Mouse (Mus musculus) heart, embryonic 10.5 days (tissue): ENCODE data around the gene Coro1b. TPM values are rescaled to one million over a fixed set of nuclear protein-coding genes. Genes with fewer than 3 reads are reported as not detected.

Experiments used
- DNase-seq: peaks from one replicate; pipeline ENCODE4 v3.0.0-alpha.2; 2017; ENCODE audit warnings: low spot score
- H3K27ac ChIP-seq: fragments of 300-500 bp; sonication (generic); 2 replicates; pipeline ENCODE4 v1.5.1; 2016; ENCODE audit warnings: mild to moderate bottlenecking
- H3K27me3 ChIP-seq: fragments of 300-500 bp; sonication (generic); 2 replicates; pipeline ENCODE4 v1.6.1; 2016; ENCODE audit warnings: mild to moderate bottlenecking; ENCODE audit not compliant: poor library complexity, insufficient read depth, severe bottlenecking
- H3K36me3 ChIP-seq: fragments of 300-500 bp; sonication (generic); 2 replicates; pipeline ENCODE4 v1.6.1; 2016; ENCODE audit warnings: mild to moderate bottlenecking, moderate library complexity
- H3K4me1 ChIP-seq: fragments of 300-500 bp; sonication (generic); 2 replicates; pipeline ENCODE4 v1.6.1; 2016; ENCODE audit warnings: mild to moderate bottlenecking
- H3K4me3 ChIP-seq: fragments of 300-500 bp; sonication (generic); 2 replicates; pipeline ENCODE4 v1.5.1; 2016; ENCODE audit warnings: mild to moderate bottlenecking, moderate library complexity
- H3K9me3 ChIP-seq: fragments of 300-500 bp; sonication (generic); 2 replicates; pipeline ENCODE4 v1.6.1; 2016; ENCODE audit warnings: mild to moderate bottlenecking, moderate library complexity
- WGBS: fragments of 180-500 bp; shearing (Covaris S2); methylation state at CpG from one replicate; pipeline ENCODE4 v1.1.7; 2016; 5-methylcytosine and 5-hydroxymethylcytosine counted together
- polyA plus RNA-seq: library from polyadenylated mRNA; unstranded; fragments of >200 nt; fragmentation: Nextera tagmentation; extraction: Ambion mirVana; gene quantifications from 2 replicates; pipeline ENCODE4 v1.2.1, GENCODE M21; 2016

Coro1b gene
- polyA plus RNA-seq = 135 and 146 TPM in 2 replicates

DNA sequence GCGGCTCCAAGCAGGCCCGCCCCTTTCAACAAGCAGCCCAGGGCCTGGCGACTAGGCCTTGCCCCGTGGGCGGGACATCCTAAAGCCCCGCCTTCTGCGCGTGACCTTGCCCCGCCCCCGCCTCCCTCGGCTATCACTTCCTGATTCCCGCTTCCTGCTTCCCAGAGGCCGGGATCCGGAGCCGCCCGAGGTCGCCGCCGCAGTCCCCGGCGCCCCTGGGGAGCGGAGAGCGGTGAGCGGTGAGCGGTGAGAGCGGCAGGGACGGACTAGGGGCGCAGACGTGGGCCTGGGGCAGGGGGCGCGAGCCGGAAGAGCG, at the start of gene Coro1b:
Coro1b (plus strand) TSS at position 129 of the 316 bp plus-strand sequence.
- DNase-seq = peak; percentile 98
- Histone ChIP-seq H3K27me3 (no peaks in the 10 kb centered on the region), H3K9me3 (no peaks in the 10 kb centered on the region), H3K36me3 (peaks cover 38% of the 10 kb centered on the region), H3K27ac (peak within 1 kb of the TSS; percentile 91), H3K4me3 (peak within 1 kb of the TSS; percentile 84), H3K4me1 (peaks cover 48% of the 10 kb centered on the region)
- under 1% methylated on average over 33 of the region's 33 CpGs for WGBS

GRCm38 (mm10) chr19:4099056-4099455, 49.4 kb upstream of the Coro1b start:
- H3K4me1 ChIP-seq = peaks cover 54% of the 10 kb centered on the region
- H3K9me3 ChIP-seq = no peaks in the 10 kb centered on the region
- H3K27me3 ChIP-seq = peaks cover 40% of the 10 kb centered on the region
- peak overlapping the region; percentile 63 for H3K4me3 ChIP-seq
- H3K27ac ChIP-seq = peak overlapping the region; percentile 62; the same call in 1 of the 2 replicates
- peak; percentile 96 for DNase-seq
- H3K36me3 ChIP-seq = peaks cover 11% of the 10 kb centered on the region
- WGBS = 7% methylated on average over 9 of the region's 9 CpGs

GRCm38 (mm10) chr19:4099837-4100717, 48.3 kb upstream of the Coro1b start, which contains the start of gene Pitpnm1:
TSS of gene Pitpnm1 (plus strand) at chr19:4099998.
- peaks cover 54% of the 10 kb centered on the region for H3K4me1 ChIP-seq
- peak within 1 kb of the TSS; percentile 63 for H3K4me3 ChIP-seq
- H3K27ac ChIP-seq = peak within 1 kb of the TSS; percentile 62
- H3K9me3 ChIP-seq = no peaks in the 10 kb centered on the region
- WGBS = under 1% methylated on average over 51 of the region's 53 CpGs
- H3K27me3 ChIP-seq = peaks cover 45% of the 10 kb centered on the region
- peak; percentile 89 for DNase-seq
- H3K36me3 ChIP-seq = peaks cover 19% of the 10 kb centered on the region

DNA sequence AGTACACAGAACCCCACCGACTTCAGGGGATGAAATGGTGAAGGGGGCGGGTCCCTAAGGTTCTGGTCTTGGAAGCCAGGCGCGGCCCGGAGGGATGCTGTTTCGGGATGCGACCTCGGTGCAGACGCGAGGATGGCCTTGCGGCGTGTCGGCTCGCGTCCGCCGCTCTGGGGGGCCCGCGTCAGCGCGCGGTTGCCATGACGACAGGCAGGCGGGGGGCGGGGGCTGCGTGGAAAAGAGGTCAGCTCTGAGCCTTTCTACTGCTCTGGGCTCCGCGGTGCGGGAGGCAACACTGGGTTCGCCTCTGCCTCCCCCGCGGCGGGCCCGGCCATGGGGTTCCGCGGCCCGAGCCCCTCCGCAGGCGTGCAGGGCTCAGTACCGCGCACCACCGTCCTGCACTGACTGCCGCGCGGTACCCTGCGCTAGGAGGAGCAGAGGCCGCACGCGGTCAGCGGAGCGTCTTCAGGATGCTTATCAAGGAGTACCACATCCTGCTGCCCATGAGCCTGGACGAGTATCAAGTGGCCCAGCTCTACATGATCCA, 47.6 kb upstream of the Coro1b start:
- no peak for DNase-seq
- H3K36me3 ChIP-seq = peaks cover 22% of the 10 kb centered on the region
- peaks cover 46% of the 10 kb centered on the region for H3K27me3 ChIP-seq
- no peaks in the 10 kb centered on the region for H3K9me3 ChIP-seq
- H3K4me1 ChIP-seq = peaks cover 54% of the 10 kb centered on the region
- peak overlapping the region; percentile 39; the same call in 1 of the 2 replicates for H3K27ac ChIP-seq
- under 1% methylated on average over 52 of the region's 52 CpGs for WGBS
- H3K4me3 ChIP-seq = peak overlapping the region; percentile 63

DNA sequence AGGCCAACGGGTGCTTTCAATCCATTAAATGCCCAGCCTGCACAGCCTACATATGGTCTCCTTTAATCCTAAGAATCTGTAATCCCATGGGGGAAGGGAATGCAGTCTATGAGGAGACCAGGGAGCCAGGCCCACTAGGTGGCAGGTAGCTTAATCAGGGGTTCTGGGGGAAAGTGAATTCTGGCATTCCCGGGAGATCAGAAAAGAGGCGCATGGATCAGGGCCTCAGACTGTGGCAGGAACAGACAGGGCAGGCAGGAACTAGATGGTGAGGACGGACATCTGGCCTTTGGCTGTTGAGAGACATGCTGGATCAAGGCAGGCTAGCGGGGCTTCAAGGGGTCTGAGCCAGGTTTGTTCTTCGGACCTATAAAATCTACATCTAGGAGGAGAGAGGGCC, 47.0 kb upstream of the Coro1b start:
- no peaks in the 10 kb centered on the region for H3K9me3 ChIP-seq
- no peak overlapping the region for H3K27ac ChIP-seq
- peaks cover 22% of the 10 kb centered on the region for H3K36me3 ChIP-seq
- H3K4me3 ChIP-seq = peak overlapping the region; percentile 63
- no peak for DNase-seq
- H3K27me3 ChIP-seq = peaks cover 46% of the 10 kb centered on the region
- WGBS = 63% methylated on average over 6 of the region's 6 CpGs
- peaks cover 50% of the 10 kb centered on the region for H3K4me1 ChIP-seq

- 81% methylated on average over 2 of the region's 2 CpGs for WGBS
- peaks cover 27% of the 10 kb centered on the region for H3K36me3 ChIP-seq
- peaks cover 46% of the 10 kb centered on the region for H3K4me1 ChIP-seq
- H3K4me3 ChIP-seq = no peak overlapping the region
- no peak for DNase-seq
- H3K9me3 ChIP-seq = no peaks in the 10 kb centered on the region
- H3K27me3 ChIP-seq = peaks cover 46% of the 10 kb centered on the region
- no peak overlapping the region for H3K27ac ChIP-seq
Measured at GRCm38 (mm10) chr19:4102049-4102448, 46.4 kb upstream of the Coro1b start.

GRCm38 (mm10) chr19:4102626-4103025, 45.8 kb upstream of the Coro1b start:
- H3K4me3 ChIP-seq = no peak overlapping the region
- H3K9me3 ChIP-seq = no peaks in the 10 kb centered on the region
- no peak for DNase-seq
- 93% methylated on average over 12 of the region's 12 CpGs for WGBS
- peaks cover 40% of the 10 kb centered on the region for H3K4me1 ChIP-seq
- H3K36me3 ChIP-seq = peaks cover 31% of the 10 kb centered on the region
- peaks cover 46% of the 10 kb centered on the region for H3K27me3 ChIP-seq
- no peak overlapping the region for H3K27ac ChIP-seq

GRCm38 (mm10) chr19:4103294-4103693, 45.1 kb upstream of the Coro1b start:
- DNase-seq = no peak
- H3K36me3 ChIP-seq = peaks cover 36% of the 10 kb centered on the region
- H3K27ac ChIP-seq = no peak overlapping the region
- H3K4me1 ChIP-seq = peaks cover 33% of the 10 kb centered on the region
- H3K9me3 ChIP-seq = no peaks in the 10 kb centered on the region
- peaks cover 46% of the 10 kb centered on the region for H3K27me3 ChIP-seq
- WGBS = 91% methylated on average over 18 of the region's 18 CpGs
- H3K4me3 ChIP-seq = no peak overlapping the region

DNA sequence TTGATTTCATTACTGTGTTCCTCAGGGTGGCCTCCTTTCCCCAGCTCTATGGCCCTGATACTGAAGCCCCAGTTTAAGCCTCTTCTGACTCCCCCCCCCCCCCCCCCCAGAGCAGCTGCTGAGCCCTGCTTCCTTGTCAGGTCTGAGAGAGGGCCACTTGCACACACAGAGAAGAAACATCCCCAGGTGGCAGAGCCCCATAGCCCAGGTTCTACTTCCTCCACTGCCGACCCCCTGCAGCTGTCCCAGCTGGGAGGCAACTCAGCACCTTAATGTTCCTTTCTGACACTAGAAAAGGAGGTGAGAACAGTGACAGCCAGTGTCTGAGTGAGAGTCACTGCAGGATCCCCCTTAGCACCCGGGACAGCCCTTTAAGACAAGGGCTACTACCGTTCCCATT, 44.6 kb upstream of the Coro1b start:
- Histone ChIP-seq H3K4me3 (no peak overlapping the region), H3K4me1 (peaks cover 28% of the 10 kb centered on the region), H3K27me3 (peaks cover 46% of the 10 kb centered on the region), H3K27ac (no peak overlapping the region), H3K9me3 (no peaks in the 10 kb centered on the region), H3K36me3 (peaks cover 38% of the 10 kb centered on the region)
- 52% methylated on average over 3 of the region's 3 CpGs for WGBS
- no peak for DNase-seq

DNA sequence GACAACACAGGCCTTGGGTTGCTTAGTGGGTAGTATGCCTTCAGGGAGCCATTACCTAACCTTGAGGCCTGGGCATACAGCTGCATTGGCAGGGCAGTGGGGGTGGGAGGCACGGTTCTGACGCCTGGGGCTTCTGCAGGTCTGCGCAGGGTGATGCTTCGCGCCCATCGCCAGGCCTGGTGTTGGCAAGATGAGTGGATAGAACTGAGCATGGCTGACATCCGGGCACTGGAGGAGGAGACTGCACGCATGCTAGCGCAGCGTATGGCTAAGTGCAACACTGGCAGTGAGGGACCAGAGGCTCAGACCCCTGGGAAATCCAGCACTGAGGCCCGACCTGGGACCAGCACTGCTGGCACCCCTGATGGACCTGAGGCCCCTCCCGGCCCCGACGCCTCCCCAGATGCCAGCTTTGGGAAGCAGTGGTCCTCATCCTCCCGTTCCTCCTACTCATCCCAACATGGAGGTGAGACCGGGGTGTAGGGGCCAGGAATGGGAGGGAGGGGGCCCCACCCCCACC, 43.7 kb upstream of the Coro1b start:
- H3K36me3 ChIP-seq = peaks cover 38% of the 10 kb centered on the region
- WGBS = 84% methylated on average over 16 of the region's 16 CpGs
- peaks cover 19% of the 10 kb centered on the region for H3K4me1 ChIP-seq
- peaks cover 46% of the 10 kb centered on the region for H3K27me3 ChIP-seq
- H3K27ac ChIP-seq = no peak overlapping the region
- no peaks in the 10 kb centered on the region for H3K9me3 ChIP-seq
- no peak overlapping the region for H3K4me3 ChIP-seq
- no peak for DNase-seq

GRCm38 (mm10) chr19:4106654-4107053, 41.8 kb upstream of the Coro1b start:
- no peaks in the 10 kb centered on the region for H3K9me3 ChIP-seq
- H3K36me3 ChIP-seq = peaks cover 50% of the 10 kb centered on the region
- peaks cover 30% of the 10 kb centered on the region for H3K27me3 ChIP-seq
- DNase-seq = no peak
- peaks cover 9% of the 10 kb centered on the region; the same call in 1 of the 2 replicates for H3K4me1 ChIP-seq
- no peak overlapping the region for H3K27ac ChIP-seq
- WGBS = 93% methylated on average over 14 of the region's 14 CpGs
- no peak overlapping the region for H3K4me3 ChIP-seq

GRCm38 (mm10) chr19:4108535-4108934, 39.9 kb upstream of the Coro1b start:
- peaks cover 14% of the 10 kb centered on the region for H3K4me1 ChIP-seq
- H3K36me3 ChIP-seq = peaks cover 64% of the 10 kb centered on the region
- peaks cover 11% of the 10 kb centered on the region for H3K27me3 ChIP-seq
- 86% methylated on average over 9 of the region's 9 CpGs for WGBS
- no peak overlapping the region for H3K27ac ChIP-seq
- no peak overlapping the region for H3K4me3 ChIP-seq
- DNase-seq = no peak
- no peaks in the 10 kb centered on the region for H3K9me3 ChIP-seq
